Mouse (Mus musculus): ENCODE data around the gene Pou2f3.
A peak's percentile ranks its signal among the peaks of the same experiment; 100 is the strongest.

Pou2f3 gene

DNA sequence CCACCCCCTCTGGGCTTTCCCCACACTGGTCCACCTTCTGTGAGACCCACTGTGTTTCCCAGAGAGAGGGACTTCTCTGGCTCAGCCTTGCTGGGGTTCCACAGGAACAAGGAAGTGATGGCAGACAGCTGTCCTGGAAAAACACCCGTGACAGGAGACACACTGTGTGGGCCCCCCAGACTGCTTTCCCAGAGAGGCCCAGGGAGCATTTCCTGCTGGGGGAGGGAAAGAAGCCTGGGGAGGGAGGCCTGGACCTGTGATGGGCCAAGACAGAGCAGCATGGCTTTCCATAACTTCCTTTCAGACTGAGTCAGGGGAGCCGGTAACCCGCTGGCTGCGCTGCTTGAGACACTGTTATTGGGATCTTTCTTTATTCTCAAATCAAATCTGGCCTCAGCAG is 20.7 kb upstream of the Pou2f3 start:
- DNase-seq, result no peak

DNA sequence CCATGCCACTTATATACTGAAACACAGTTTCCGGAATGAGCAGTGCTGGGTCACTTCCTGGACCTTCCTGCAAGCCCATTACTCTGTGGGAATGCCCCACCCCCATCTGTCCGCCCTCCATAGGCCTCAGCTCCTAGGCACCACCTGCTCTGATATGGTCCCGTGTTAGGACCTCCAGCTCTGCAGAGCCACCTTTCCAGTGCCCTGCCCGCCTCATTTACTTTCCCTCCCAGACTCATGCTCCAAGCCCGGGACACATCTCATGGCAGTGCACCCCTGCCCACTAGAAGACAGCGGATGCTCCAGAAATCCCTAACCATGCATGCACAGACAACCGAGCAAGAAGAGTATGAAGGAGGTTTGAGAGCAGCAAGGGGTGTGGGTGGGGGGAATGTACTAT is 19.8 kb upstream of the Pou2f3 start:
- no peak for DNase-seq

DNA sequence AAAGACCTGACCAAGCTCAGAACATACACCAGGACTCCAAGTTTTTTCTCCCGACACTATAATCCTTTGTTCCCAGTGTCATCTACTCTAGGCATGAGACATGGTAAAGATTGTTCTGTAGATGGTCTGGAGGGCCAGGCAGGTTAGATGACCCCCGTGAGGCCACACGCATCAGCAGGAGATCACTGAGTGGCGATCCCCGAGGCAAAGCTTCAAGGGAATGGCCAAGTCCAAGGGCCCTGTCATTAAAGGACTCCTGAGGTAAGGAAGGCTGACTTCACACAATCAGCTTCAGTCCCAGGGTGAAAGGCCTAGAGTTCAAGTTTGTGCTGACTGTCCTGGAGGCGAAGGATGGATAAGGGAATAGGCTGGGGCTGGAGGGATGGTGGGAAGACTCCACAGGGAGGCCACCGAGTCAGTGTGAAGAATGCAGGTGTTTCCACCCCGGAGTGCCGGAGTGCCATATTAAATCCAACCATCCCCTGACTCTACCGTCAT is 19.3 kb upstream of the Pou2f3 start:
- DNase-seq, result no peak

DNA sequence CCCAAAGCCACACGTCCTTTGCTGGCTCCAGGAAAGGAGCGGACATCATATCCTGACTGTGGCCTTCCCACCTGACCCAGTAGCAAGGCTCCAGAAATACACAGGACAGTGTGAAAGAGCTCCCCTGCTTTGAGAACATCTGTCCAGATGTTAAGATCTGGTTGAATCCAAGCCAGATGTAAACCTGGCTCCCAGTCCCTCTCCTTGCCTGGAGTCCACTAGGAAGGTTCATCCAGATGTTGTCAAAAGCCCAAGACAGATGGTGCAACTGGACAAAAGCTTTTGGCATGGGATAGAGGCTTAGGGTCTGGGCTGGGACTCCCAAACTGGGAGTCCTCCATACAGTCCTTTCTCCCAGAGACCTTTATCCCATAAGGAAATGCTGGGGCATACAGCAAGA is 18.6 kb upstream of the Pou2f3 start:
- no peak for DNase-seq

DNA sequence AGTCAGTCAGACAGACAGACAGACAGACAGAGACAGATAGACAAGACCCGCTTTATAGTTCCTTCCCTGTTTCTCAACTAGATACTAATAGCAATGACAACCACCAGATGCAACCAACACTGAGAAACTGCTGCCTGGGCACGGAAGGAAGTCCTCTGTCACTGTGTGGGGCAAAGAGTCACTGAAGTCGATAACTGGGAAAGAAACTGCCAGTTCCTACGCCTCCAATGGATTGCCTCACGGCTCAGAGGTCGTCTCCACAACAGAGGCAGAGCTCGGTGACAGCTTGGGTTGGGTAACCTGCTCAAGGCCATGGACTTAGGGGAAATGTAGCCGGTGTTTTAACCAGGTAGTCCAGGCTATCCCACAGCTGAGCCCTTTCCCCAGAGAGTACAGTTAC is 17.5 kb upstream of the Pou2f3 start:
- DNase-seq, result no peak

DNA sequence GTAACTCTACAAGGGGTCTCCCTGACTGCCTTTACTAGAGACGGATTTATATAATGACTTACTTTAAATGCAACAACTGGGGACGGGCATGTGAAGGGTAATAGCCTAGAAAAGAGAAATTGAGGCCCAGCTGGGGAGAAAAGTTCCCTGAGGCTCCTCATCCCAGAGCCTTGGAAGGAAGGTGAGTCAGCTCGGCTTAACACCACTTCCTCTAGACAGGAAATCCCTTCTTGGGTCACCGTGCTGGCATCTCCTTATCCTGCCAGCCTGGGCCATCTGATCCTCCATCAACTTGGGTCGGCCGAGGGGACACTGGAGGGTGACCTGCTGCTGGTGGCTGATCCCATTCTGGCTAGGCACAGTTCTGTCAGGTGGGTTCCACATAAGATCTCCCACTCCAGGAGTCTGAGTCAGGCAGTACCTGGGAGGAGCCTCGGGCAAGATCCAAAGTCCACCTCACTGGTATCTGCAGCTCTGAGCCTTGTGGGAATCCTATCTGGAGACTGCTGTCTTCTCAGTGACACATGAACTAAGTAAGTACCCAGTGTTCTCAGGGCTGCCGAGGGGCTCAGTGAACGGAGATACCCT is 16.5 kb upstream of the Pou2f3 start:
- DNase-seq, result no peak

DNA sequence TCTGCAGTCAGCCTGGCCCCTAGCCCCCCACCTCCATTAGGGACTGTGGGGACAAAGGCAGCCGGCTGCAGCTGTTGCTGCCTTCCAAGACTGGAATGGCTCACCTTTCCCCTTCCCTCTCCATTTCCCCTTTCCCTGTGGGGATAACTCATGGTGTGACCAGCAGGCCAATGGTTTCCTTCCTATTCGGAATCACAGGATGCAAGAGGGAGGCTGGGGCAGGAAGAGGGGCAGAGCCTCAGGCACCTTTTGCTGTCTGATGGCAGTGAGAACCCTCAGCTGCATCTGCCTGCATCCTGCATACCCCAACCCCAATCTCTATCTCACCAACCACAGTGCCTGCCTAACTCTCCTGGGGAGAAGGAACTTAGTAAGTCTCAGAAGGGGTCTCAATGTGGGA is 15.3 kb upstream of the Pou2f3 start:
- no peak for DNase-seq

DNA sequence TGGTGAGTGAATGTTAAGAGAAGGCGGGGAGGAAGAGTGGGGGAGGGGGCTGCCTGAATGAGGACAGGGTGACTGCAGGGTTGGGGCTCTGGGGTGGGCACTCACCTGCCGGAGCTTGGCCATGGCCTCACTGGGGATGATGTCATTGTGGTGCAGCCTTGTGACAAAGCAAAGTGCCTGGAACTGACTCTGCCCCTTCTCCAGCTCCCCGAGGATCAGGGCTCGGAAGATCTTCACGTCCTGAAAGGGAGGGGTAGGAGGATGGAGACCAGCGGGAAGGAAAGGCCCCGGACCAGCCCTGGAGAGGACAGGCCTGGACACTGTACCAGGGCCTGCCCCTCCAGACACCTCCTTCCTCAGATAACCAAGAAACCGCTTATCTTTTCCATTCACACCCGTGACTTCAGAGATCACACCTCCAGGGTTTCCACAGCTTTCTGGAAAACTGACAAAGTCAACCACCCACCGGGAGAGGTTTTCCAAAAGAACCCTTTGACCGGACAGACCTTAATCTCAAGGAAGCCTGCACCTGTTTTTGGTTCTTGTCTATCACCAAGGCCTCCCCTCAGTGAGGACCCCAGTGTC is 14.7 kb upstream of the Pou2f3 start:
- no peak for DNase-seq

DNA sequence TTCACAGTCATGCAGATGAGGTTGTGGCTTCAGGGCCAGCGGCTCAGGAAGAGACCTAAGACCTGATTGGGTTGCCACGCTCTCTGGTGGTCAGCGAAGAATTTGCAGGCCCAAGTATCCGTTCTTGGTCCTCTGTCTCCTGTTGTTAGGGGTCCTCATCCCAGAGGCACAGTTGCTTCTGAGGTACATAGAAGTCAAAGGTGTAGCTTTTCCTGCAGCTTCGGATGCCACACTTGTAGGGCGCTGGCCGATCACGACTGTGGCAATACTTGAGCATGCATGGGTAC is 12.2 kb upstream of the Pou2f3 start:
- DNase-seq, result no peak

DNA sequence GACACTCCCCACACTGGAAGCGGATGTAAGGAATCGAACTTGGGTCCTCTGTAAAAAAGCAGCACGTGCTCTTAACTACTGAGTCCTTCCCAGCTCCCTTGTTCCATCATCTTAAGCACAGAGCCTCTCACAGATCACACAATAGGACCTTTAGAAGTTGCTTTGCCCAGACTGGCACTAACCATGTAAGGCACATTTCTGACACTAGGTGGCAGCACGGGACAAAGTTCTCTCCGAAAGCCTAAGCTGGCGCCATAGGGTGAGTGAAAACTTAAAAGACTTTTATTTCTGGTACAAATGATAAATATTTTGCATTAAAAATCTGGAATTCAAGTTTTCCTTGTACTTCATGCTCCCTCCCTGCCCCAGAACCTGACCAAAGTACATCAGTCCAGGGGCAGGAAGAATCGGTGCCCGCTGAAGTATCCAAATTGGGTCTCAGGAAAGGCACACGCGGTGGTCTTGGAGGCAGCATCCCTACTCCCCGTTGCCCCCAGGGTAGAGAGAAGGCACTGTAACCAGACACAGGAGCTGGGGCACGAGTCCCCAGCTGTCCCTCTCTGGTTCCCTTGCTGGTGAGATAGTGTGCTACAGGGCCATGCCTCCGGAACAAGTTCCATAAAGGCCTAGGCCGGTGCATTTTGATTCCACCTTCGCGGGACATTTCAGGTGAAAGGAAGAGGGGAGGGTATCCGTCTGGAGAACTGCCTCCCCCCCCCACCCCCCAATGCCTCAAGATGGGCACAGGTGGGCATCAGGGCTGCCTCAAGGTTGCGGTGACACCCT is 11.7 kb upstream of the Pou2f3 start:
- DNase-seq, result peak; percentile 89 to 93

DNA sequence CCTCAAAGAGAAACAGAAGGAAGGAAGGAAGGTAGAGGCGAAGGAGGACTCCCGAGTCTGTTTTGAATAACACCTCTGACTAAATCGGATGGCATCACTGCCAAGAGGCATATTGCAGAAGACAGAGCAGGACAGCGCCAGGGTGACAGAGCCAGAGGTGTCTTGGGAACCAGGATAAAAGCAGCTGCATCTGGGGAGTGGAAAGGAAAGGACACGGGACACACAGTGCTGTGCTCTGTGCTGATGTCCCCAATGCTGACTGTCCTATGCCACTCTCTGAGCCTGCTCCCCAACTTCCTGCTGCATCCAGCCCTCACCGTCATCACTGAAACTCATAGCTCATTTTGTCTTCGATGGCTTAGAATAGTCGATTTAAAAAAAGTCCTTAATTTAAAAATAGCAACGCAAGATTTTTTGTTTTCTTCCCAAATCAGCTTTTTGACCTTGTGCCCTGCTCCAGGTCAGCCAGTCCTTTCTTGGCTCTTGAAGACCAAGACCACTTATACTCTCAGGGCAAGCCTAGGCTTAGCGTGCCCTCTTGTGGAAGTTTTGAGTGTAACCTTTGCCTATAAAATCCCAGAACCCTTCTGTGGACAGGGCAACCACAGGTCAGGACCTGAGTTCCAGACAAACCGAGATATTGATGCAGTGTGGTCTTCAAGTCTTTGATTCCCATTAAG is 742 bp upstream of the Pou2f3 start:
- DNase-seq, result peak; percentile 78 to 79

DNA sequence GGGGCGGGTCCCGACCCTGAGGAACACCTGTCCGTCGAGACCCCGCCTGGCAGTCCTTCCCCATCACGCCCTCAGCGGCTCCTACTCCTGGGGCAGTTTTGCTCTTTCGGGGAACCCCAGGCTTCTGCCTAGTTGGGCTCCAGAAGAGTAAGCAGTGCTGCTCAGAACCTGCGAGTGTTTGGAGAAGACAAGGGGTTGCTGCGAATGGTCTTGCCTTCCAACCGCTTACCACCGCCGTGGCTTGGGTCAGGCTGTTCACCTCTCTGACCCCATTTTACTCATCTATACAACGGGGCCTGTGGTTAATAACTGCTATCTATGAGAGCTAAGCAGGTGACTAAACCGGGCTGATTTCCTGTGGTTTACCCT is 4.2 kb downstream of the Pou2f3 start:
- DNase-seq, result no peak

DNA sequence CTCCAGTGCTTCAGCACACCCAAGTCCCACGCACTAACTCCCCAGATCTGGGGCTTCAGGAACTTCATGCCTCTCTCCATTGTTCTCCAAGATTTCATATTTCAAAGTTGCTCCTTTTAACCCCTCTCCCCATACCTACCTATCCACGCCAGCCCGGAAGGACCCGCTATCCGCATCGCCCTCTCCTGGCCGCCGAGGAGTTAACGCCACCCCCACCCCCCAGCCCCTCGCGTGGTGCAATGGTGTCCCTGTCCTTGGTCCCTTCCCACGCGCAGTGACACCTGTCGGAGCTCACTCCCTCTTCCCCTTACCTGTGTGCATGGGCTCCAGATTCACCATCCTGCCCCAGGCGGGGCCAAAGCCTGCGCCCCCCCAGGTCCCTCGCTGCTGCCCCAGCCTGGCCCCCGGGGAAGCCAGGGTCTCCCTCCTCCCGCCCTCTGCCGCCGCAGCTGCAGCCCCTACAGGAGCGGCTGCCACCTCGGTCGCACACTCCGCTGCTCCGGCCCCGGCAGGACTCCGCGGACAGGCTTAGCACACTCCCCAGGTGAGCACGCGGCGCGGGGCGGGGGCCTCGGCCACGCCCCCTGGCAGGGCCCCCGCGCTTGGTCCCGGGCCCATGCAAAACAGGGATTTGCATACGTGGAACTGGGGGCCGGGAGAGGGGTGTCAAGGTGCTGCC is 4.7 kb downstream of the Pou2f3 start:
- peak in 1 of 2 experiments; percentile 10 for DNase-seq

DNA sequence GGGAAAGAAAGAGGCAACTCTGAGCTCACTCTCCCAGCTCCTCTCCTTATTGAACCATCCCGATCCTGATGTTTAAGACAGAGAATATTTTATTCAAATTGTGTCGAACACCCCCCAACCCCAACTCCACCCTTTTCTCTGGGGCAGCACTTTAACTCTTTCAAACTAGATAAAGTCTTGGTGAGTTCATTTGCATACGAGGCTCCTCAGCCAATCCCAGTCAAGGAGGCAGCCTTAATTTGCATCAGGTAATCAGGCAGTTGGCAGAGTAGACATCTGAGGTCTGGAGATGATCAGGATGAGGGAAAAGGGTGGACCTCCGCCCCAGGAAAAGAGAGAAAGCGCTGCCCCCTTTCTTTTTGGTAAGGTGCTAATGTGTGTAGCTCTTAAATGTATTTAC is 10.0 kb downstream of the Pou2f3 start:
- DNase-seq, result no peak

DNA sequence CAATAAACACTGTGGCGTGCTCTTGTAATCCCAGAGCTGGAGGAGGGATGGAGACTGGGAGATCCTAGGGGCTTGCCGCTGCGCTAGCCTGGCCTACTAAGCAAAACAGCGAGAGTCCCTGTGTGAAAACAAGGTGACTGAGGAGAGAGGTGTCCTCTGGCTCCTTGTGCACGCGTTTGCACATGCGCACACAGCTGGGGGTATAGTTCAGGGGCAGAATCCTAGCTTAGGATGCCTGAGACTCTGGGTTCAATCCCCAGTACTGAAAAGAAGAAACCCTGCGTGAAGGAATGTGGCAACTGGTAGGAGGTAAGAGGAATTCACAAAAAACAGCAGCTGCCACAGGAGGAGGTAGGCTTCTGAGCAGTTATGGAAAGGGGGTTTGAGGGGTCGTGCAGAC is 16.2 kb downstream of the Pou2f3 start:
- no peak for DNase-seq

DNA sequence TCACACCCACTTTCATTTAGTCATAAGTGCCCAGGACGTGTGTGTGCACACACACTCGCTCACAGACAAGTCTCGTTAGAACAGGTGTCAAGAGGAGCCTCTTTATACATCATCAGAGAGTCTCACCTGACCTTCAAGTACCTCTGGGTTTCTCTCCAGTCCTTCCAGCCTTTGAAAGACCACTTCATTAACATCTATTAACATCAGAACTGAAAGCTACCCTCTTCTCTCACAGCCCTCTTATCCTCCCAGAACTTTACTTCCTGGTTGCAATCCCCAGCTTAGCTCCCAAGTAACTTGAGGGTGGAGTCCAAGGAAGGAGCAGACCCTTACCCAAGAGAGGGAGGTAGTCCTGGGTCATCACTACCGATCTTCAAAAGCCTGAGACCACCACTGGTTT is 18.6 kb downstream of the Pou2f3 start:
- no peak for DNase-seq

DNA sequence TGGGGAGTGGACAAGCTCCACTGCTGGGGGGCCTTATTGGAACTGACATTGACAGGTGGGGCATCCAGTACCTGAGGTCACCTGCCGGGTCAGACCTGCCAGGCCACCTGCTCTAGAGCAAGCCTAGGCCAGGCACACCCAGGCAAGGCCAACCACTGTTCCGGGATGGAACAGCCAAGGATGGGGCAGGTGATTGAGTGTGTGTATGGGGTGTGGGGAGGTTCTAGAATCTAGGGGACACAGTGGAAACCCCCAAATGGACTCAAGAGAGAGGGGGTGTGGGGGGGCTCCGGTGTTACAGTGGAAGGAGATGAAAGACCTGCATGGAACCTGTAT is 21.2 kb downstream of the Pou2f3 start:
- no peak for DNase-seq

DNA sequence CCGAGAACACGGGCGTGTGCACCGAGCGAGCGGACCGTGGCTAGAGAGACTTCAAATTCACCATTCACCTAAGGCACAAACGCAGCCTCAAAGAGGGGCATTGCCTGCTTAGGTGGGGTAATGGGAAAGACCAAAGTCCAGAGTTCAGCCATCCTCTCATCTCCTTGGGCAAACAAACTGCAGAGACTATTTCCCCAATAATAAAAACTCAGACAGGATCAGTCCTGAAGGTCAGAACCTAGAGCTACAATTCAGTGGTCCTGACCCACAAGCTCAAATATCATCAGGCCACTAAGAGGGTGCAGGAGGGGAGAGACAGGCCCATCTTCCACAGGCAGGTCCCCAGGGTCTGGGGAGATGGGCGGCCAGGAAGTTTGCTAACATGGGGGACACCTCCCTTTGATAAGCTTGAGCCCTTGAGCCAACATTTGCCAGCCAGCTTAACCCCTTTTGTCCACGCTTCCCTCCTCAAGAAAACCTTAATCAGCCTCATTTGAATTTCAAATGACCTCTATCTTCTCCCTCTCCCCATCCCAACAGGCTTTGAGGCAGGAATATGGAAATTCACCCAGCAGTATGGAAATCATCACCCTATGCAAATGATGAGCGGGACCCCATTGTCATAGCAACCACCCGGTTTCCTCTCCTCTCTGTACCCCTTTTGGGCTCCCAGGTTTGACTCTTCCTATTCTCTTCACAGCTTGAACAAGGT is 21.7 kb downstream of the Pou2f3 start:
- DNase-seq, result no peak

DNA sequence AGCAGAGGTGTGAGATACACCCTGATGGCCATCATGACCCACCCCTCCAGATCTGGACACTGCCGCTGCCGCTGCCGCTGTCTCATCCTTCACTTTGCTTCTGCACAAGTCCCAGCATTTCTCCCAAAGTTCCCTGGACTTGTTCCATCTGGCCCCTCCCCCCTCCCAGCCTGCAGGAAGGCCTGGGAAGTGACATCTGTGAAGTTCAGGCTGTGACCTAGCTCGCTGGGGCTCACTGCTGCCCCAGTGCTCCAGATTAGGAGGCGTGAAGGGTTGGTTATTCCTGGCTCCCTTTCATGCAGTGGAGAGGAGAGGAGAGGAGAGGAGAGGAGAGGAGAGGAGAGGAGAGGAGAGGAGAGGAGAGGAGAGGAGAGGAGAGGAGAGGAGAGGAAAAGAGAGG is 30.6 kb downstream of the Pou2f3 start:
- no peak for DNase-seq

DNA sequence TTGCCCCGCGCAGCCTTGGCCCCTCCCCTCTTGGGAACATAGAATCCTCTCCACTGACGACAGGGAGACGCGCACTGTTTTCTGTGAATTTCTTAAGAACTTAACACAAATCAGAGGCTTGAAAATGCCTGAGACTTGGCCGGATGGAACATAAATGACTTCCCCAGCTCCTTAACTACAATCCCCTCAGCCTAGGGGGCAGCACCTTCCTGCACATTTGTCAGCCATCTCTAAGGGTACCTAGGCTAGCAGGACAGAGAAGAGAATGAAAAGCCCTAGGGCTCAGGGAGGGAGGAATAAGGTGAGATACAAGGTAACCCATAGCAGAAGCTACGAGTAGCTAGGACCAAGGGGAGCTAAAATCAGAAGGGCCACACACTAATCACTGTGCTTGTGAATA is 32.0 kb downstream of the Pou2f3 start:
- DNase-seq, result no peak

DNA sequence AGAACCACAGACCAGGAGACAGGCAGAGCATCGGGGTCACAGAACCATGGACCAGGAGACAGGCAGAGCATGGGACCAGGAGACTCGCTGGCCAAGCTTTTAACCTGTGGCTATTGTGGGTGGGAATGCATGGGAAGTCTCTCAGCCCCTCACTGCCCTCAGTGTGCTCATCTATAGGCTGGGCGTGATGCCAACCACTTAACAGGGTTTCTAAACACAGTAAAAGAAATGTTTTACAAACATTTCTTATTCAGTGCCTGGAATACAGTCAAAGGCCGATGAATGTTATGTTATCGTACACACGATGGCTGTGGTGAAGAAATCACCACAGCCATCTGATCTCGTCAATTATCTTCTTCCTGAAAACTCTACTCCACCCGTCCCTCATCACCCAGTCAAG is 43.1 kb downstream of the Pou2f3 start:
- no peak for DNase-seq

DNA sequence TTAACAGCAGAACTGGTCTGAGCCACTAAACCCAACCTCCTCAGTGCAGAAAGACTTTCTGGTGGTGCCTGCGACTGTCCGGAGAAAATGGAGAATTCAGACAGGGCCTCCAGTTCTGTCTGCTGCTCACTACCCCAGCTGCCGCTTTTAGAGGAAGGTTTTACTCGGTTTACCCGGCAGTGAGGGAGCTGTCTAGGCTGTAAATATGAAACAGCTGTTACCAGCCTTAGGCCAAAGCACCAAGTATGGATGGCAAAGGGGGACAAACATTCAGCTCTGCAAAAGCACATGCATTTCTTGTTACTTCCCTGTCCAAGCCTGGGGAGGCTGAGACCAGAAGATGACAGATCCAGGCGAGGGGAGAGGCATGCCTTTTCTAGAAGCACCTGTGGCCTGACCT is 43.8 kb downstream of the Pou2f3 start:
- DNase-seq, result no peak

DNA sequence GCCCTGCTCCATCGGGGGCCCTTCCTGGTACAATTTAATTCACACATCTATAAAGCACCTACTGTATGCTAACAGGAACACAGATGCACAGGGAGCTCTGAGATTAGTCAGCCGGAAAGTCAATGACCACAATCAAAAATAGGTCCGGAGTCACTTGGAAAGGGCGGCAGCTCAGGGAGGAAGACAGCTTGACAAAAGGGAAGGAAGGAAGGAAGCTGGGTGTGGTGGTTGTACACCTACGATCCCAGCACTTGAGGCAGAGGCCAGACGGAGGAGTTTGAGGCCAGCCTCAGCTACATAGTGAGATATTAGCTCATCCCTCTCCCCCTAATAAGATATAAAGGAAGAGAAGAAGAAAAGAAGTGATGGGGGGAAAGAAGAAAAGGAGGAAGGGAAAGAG is 54.2 kb downstream of the Pou2f3 start:
- DNase-seq, result no peak

Measured in cerebellum, postnatal 14 days (tissue).